Mouse (Mus musculus) forebrain, embryonic 12.5 days (tissue): Measurements from ENCODE around the gene Eef1b2. TPM values are rescaled to one million over a fixed set of nuclear protein-coding genes. Genes with fewer than 3 reads are reported as not detected.
"Not testable (repeated sequence)": the region's sequence is repeated elsewhere in the genome, so short reads cannot be mapped to it uniquely, and the experiment has no call there.

ENCODE experiments used
- ATAC-seq: fragments of 200-750 bp; cut with Nextera tagmentation; 2 replicates; pipeline ENCODE4 v1.8.0; 2017; ENCODE audit warnings: moderate TSS enrichment; ENCODE audit not compliant: low FRiP score
- H3K27ac ChIP-seq: fragments of 300-500 bp; sonication (generic); 2 replicates; pipeline ENCODE4 v1.5.1; 2016; ENCODE audit warnings: mild to moderate bottlenecking
- H3K27me3 ChIP-seq: fragments of 300-500 bp; sonication (generic); 2 replicates; pipeline ENCODE4 v1.6.1; 2016; ENCODE audit warnings: mild to moderate bottlenecking
- H3K36me3 ChIP-seq: fragments of 300-500 bp; sonication (generic); replicated peaks from 2 replicates; pipeline ENCODE4 v1.6.1; 2016; ENCODE audit warnings: mild to moderate bottlenecking
- H3K4me1 ChIP-seq: fragments of 300-500 bp; sonication (generic); 2 replicates; pipeline ENCODE4 v1.6.1; 2016
- H3K4me2 ChIP-seq: fragments of 300-500 bp; sonication (generic); 2 replicates; pipeline ENCODE4 v1.6.1; 2016; ENCODE audit warnings: mild to moderate bottlenecking, moderate library complexity
- H3K4me3 ChIP-seq: fragments of 300-500 bp; sonication (generic); replicated peaks from 2 replicates; pipeline ENCODE4 v1.5.1; 2016; ENCODE audit warnings: mild to moderate bottlenecking
- H3K9ac ChIP-seq: fragments of 300-500 bp; sonication (generic); 2 replicates; pipeline ENCODE4 v1.6.1; 2016; ENCODE audit warnings: mild to moderate bottlenecking
- H3K9me3 ChIP-seq: fragments of 300-500 bp; sonication (generic); 2 replicates; pipeline ENCODE4 v1.6.1; 2016
- WGBS: fragments of 180-500 bp; shearing (Covaris S2); methylation state at CpG from one replicate; pipeline ENCODE4 v1.1.7; 2016; 5-methylcytosine and 5-hydroxymethylcytosine counted together
- polyA plus RNA-seq: library from polyadenylated mRNA; unstranded; fragments of >200 nt; fragmentation: Nextera tagmentation; extraction: Ambion mirVana; gene quantifications from 2 replicates; pipeline ENCODE4 v1.2.1, GENCODE M21; 2016

Eef1b2 gene
- polyA plus RNA-seq, 1 experiment from 2014 or later: 421 TPM

- Histone ChIP-seq H3K27ac (no peak overlapping the region), H3K4me1 (peaks cover 28% of the 10 kb centered on the region), H3K36me3 (peaks cover 25% of the 10 kb centered on the region), H3K4me3 (peak overlapping the region; percentile 92), H3K4me2 (peak overlapping the region; percentile 84), H3K27me3 (no peaks in the 10 kb centered on the region), H3K9me3 (no peaks in the 10 kb centered on the region), H3K9ac (peak overlapping the region; percentile 93; the same call in 1 of the 2 replicates)
- no peak for ATAC-seq
- WGBS: 85% methylated on average over 3 of the region's 3 CpGs
These were observed 1.7 kb downstream of the Eef1b2 start for GRCm38 (mm10) chr1:63178308-63178707.

GRCm38 (mm10) chr1:63180122-63180521, 3.5 kb downstream of the Eef1b2 start:
- Histone ChIP-seq H3K9me3 (no peaks in the 10 kb centered on the region), H3K27me3 (no peaks in the 10 kb centered on the region), H3K9ac (no peak overlapping the region), H3K4me1 (peaks cover 22% of the 10 kb centered on the region), H3K4me3 (no peak overlapping the region), H3K36me3 (peaks cover 25% of the 10 kb centered on the region), H3K4me2 (no peak overlapping the region), H3K27ac (no peak overlapping the region)
- ATAC-seq: no peak
- WGBS: 95% methylated on average over 4 of the region's 4 CpGs

DNA sequence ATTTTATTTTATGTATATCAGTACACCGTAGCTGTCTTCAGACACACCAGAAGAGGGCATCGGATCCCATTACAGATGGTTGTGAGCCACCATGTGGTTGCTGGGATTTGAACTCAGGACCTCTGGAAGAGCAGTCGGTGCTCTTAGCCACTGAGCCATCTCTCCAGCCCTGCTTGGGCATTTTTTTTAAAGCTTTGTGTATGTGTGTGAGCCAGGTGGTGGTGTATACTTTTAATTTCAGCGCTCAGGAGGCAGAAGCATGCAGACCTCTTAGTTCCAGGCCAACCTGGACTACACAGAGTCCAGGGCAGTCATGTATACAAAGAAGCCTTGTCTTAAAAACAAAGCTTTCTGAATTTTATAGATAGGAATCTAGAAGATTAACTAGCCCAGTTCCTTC, 4.0 kb downstream of the Eef1b2 start:
- H3K4me2 ChIP-seq, H3K27ac ChIP-seq, ATAC-seq, H3K9me3 ChIP-seq, H3K27me3 ChIP-seq, H3K4me3 ChIP-seq, H3K9ac ChIP-seq: not testable (repeated sequence)
- peaks cover 25% of the 10 kb centered on the region for H3K36me3 ChIP-seq
- WGBS: 67% methylated on average over 4 of the region's 4 CpGs
- H3K4me1 ChIP-seq: peaks cover 18% of the 10 kb centered on the region

DNA sequence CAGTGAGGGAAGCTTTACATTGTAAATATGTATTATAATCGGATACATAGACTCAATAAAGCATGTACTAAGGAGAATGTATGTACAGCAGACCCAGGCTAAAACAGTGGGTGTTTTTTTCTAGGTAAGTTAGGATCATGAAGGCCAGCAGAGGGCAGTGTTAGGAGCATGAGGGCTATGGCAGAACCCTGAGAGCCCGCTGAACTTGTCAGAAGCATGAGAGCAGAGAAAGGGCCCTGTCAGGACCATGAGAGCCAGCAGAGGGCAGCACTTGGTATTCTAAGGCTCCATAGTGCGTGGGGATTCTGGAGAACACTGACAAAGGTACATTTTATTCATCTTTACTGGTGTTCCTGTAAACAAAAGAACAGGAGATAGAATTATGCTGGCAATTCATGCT, 4.4 kb downstream of the Eef1b2 start:
- Histone ChIP-seq H3K27me3 (no peaks in the 10 kb centered on the region), H3K4me1 (peaks cover 14% of the 10 kb centered on the region), H3K9me3 (no peaks in the 10 kb centered on the region), H3K9ac (no peak overlapping the region), H3K36me3 (peaks cover 25% of the 10 kb centered on the region), H3K4me2 (no peak overlapping the region), H3K4me3 (no peak overlapping the region), H3K27ac (0 out of 2 replicates have a peak overlapping the region, but pooled peaks have one; percentile 26)
- WGBS: 4% methylated on average over 3 of the region's 3 CpGs
- peak; percentile 85 for ATAC-seq

DNA sequence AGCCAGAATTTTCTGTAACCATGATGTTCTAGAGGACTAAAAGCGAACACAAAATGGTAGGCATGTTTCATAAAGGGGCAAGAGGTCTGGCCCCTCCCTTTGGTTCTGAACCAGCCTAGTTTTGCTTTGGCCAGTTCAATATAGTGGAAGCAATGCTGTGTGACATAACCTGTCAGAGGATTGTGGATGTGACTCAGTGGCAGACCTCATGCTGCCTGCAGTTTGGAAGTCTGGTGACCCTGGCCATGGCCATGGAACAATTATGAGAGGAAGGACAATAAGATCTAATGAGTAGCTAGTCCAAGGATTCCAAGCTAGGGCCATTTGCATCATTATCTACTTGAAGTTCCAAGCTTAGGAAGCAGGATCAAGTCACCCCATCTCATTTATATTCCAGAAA, 4.9 kb downstream of the Eef1b2 start:
- H3K27ac ChIP-seq: 0 out of 2 replicates have a peak overlapping the region, but pooled peaks have one; percentile 26
- H3K27me3 ChIP-seq: no peaks in the 10 kb centered on the region
- no peak overlapping the region for H3K4me2 ChIP-seq
- H3K9me3 ChIP-seq: no peaks in the 10 kb centered on the region
- no peak overlapping the region for H3K4me3 ChIP-seq
- WGBS: 94% methylated on average over 1 of the region's 1 CpGs
- peaks cover 25% of the 10 kb centered on the region for H3K36me3 ChIP-seq
- H3K9ac ChIP-seq: no peak overlapping the region
- ATAC-seq: peak; percentile 5; the same call in 1 of the 2 replicates
- H3K4me1 ChIP-seq: peaks cover 14% of the 10 kb centered on the region

- H3K4me2 ChIP-seq: no peak overlapping the region
- WGBS: 80% methylated on average over 5 of the region's 5 CpGs
- no peak overlapping the region for H3K9ac ChIP-seq
- H3K9me3 ChIP-seq: no peaks in the 10 kb centered on the region
- no peak overlapping the region for H3K4me3 ChIP-seq
- H3K27me3 ChIP-seq: no peaks in the 10 kb centered on the region
- ATAC-seq: no peak
- H3K27ac ChIP-seq: no peak overlapping the region
- peaks cover 25% of the 10 kb centered on the region for H3K36me3 ChIP-seq
- peaks cover 14% of the 10 kb centered on the region for H3K4me1 ChIP-seq
These were observed 5.6 kb downstream of the Eef1b2 start for GRCm38 (mm10) chr1:63182212-63182611.

DNA sequence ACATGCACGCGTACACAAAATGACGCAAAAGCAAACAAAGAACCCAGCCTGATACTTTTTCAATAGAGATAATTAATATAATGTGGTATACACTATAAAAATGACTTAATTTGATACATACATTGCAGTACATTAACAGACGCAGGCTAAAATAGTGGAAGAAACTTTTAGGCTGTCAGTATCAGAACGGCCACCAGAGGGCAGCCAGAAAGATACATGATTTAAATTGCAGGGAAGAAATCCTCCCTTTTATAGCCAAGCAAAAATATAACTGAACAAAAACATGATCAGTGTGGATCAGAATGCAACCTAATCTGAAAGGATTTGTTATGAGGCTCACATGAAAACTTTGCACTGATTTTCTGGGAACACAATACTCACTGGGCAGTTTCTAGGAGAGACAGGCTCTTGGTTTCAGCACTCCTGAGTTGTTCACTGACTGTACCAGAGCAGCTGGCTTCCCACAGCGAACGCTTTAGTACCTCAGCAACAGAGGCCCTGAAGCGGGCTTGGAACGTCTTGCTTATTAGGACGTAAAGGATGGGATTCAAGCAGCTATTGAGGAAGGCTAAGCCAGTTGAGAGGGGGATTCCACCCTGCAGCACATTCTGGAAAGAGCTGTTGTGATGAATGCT, 6.1 kb downstream of the Eef1b2 start:
- no peaks in the 10 kb centered on the region for H3K27me3 ChIP-seq
- H3K36me3 ChIP-seq: peaks cover 25% of the 10 kb centered on the region
- H3K27ac ChIP-seq: peak overlapping the region; percentile 64; the same call in 1 of the 2 replicates
- peaks cover 10% of the 10 kb centered on the region for H3K4me1 ChIP-seq
- H3K4me3 ChIP-seq: no peak overlapping the region
- H3K9me3 ChIP-seq: no peaks in the 10 kb centered on the region
- no peak overlapping the region for H3K9ac ChIP-seq
- no peak for ATAC-seq
- H3K4me2 ChIP-seq: no peak overlapping the region
- WGBS: 62% methylated on average over 10 of the region's 10 CpGs

DNA sequence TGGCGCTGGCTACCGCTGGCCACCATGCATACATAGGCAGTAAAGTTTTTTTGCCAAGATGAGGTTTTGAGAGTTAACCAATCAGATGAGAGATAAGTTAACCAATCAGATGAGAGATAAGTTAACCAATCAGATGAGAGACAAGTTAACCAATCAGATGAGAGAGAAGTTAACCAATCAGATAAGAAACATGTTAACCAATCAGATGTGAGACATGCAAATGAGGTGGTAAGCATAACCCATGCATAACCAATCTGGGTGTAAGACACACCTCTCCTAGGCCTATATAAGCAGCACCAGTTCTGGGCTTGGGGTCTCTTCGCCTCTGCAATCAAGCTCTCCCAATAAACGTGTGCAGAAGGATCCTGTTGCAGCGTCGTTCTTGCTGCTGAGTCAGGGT, 8.8 kb downstream of the Eef1b2 start:
- 96% methylated on average over 6 of the region's 6 CpGs for WGBS
- H3K36me3 ChIP-seq, ATAC-seq, H3K9ac ChIP-seq, H3K27me3 ChIP-seq, H3K27ac ChIP-seq, H3K4me1 ChIP-seq, H3K4me2 ChIP-seq, H3K4me3 ChIP-seq, H3K9me3 ChIP-seq: not testable (repeated sequence)

DNA sequence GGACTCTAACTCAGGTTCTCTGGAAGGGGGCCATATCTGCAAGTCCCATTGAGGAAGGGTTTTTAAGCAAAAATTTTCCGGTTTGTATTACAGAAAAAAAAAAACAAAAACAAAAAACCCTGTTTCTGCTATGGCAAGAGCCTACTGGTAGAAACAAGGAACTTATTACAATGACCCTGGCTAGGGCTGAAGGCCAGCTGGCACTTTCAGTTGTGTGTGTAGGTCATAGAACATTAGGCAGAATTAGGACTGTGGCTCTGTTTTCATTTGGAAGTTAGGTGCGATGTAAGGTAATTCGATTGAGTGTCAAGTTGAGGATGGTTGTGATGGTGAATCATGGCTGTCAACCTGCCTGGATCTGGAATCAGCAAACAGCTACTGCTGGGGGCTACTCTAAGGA, 11.9 kb downstream of the Eef1b2 start:
- Histone ChIP-seq H3K27me3 (no peaks in the 10 kb centered on the region), H3K4me3 (no peak overlapping the region), H3K9ac (no peak overlapping the region), H3K27ac (no peak overlapping the region), H3K4me1 (no peaks in the 10 kb centered on the region), H3K9me3 (no peaks in the 10 kb centered on the region), H3K36me3 (no peaks in the 10 kb centered on the region), H3K4me2 (no peak overlapping the region)
- no peak for ATAC-seq
- WGBS: 91% methylated on average over 3 of the region's 3 CpGs

DNA sequence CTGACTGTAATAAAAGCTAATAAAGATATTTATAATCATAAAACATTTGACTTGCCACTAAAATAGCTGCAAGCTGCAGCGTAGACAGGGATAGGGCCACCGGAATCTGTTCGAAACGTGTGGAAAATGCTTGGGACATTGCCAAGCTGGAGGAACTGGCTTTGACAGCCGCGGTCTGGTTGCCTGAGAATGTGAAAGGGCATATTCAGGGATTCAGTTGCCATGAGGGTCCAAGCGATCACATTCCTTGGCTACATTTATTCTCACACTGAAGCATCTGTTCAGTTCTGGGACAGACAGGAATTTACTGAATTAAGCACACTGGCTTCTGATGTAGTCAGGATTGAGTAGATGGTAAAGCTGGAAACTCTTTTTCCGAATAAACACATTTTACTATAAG, 14.2 kb downstream of the Eef1b2 start:
- Histone ChIP-seq H3K9ac (no peak overlapping the region), H3K9me3 (no peaks in the 10 kb centered on the region), H3K36me3 (no peaks in the 10 kb centered on the region), H3K27ac (no peak overlapping the region), H3K4me2 (no peak overlapping the region), H3K4me3 (no peak overlapping the region), H3K4me1 (no peaks in the 10 kb centered on the region), H3K27me3 (no peaks in the 10 kb centered on the region)
- no peak for ATAC-seq
- 85% methylated on average over 8 of the region's 8 CpGs for WGBS

GRCm38 (mm10) chr1:63192306-63193065, 15.9 kb downstream of the Eef1b2 start:
- 92% methylated on average over 11 of the region's 11 CpGs for WGBS
- ATAC-seq: no peak
- H3K4me2 ChIP-seq: no peak overlapping the region

GRCm38 (mm10) chr1:63195848-63196512, 19.4 kb downstream of the Eef1b2 start:
- H3K4me3 ChIP-seq: no peak overlapping the region
- H3K9me3 ChIP-seq: peaks cover 10% of the 10 kb centered on the region
- no peak for ATAC-seq
- H3K9ac ChIP-seq: no peak overlapping the region
- no peaks in the 10 kb centered on the region for H3K36me3 ChIP-seq
- H3K27ac ChIP-seq: no peak overlapping the region
- no peaks in the 10 kb centered on the region for H3K4me1 ChIP-seq
- H3K27me3 ChIP-seq: no peaks in the 10 kb centered on the region
- H3K4me2 ChIP-seq: no peak overlapping the region
- 69% methylated on average over 5 of the region's 5 CpGs for WGBS

More at GRCm38 (mm10) chr1:63192306-63193065, 15.9 kb downstream of the Eef1b2 start:
- H3K9me3 ChIP-seq: no peaks in the 10 kb centered on the region
- H3K27ac ChIP-seq: no peak overlapping the region
- H3K36me3 ChIP-seq: no peaks in the 10 kb centered on the region
- no peaks in the 10 kb centered on the region for H3K4me1 ChIP-seq
- H3K9ac ChIP-seq: no peak overlapping the region
- no peaks in the 10 kb centered on the region for H3K27me3 ChIP-seq
- no peak overlapping the region for H3K4me3 ChIP-seq
